Mouse (Mus musculus): Measurements from ENCODE around the gene Ctu2.

Gene Ctu2

DNA sequence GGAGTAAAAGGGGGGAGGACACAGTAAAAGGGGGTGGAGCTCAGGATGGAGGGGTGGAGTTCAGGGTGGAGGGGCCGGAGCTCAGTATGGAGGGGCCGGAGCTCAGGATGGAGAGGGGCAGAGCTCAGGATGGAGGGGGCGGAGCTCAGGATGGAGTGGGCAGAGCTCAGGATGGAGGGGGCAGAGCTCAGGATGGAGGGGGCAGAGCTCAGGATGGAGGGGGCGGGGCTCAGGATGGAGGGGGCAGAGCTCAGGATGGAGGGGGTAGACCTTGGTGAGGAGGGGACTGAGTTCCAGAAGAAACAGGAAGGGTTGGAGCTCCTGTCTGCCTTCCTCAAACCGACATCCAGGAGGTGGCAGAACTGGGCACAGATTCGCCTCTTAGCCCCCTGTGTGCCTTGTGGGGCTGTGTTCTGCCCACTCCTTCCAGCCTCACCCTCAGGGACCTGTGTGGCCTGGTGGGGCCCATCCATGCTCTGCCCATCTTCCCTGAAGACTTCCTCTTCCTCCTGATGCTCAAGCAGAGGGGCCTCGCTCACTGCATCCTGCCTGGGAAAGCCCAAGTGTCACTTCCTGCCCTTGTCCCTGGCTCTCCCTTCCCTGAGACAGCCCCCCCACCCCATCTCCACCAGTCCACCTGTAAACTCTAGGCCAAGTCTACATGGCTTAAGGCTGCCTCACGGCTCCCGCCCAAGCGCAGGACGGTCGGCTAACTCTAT lies 21.2 kb downstream of the Ctu2 start:
- DNase-seq: no peak

DNA sequence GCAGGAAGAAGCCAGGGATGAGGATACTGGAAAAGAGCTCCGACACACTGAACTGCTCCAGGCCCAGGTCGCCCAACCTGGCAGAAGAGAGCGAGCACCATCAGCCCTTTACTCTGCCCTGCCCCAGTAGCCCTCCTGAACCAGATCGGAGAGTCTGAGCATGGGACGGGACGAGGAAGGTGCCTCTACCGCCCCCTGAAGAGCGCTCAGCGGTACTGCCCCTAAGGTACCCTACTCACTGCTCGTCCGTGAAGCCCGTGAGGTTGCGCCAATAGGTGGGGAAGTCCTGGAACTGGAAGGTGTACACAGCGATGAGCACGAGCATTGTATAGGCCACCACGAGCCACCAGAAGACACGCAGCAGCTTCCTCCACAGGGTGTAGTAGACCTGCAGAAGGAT lies 22.0 kb downstream of the Ctu2 start:
- no peak for DNase-seq

DNA sequence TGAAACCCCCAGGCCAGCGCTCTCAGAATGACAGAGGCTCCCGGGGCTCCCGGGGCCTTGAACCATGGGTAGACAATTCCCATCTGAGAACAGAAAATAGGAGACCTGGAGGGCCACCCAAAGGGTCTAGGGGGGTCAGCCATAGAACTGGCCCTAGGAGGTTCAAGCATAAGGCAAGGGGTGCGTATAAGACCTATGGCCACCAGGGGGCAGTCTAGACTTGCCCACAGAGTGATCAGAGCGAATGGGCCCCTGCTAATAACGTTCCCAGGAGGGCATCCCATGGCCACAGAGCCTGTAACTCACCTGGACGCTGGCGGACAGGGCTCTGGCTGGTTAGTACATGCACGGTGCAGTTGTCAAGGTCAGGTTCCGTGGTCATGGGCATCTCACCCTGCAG lies 24.9 kb downstream of the Ctu2 start:
- peak; percentile 74 for DNase-seq

DNA sequence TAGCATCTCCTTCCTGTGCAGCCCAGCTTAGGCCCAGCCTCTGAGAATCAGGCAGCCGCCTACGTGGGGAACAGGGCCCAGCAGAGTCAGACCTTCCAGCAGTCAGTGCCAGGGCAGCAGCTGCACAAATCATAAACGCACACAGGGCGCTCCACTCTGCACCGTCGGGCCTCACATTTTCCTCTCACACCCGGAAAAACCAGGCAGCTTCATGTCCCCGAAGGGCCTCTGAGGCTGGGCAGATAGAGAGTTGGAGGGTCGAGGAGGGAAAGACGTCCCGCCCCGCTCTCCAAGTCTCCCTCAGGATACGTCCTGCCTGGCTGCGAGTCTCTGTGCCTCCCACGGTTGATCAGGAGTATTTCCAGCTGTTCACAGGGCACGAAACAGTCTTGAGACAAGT lies 35.6 kb downstream of the Ctu2 start:
- no peak for DNase-seq

DNA sequence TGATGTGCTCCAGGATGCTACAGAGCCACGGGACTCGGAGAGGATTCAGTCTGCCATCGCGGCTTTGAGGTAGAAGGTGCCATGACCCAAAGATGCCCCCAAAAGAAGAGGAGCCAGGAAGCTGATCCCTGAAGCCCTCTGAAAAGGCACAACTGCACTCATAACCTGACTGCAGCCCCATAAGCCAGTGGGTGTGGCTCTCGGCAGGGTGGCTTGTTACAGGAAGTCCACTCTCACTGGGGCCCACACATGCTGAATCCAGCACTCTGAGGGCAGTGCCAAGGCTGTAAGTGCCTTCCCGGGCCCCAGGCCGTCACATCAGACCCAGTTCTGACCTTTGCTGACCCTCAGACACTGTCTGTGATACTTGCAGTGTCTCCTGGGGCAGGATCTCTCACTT lies 36.4 kb downstream of the Ctu2 start:
- DNase-seq: no peak

DNA sequence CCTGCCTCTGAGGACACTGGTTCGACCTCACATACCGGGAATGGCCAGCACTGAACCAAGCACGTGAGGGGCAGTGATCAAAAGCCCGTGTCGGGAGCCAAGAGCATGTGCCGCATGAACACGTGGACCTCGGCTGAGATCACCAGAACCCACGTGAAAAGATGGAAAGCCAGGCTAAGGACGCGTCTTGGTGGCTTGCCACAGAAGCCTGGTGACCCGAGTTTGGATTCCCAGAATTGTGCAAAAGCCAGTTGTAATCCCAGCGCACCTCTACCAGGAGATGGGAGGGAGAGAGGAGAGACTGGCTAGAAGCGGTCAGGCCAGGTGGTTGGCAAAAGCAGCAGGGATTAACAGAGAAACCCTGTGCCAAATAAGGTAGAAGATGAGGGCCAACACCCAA lies 39.8 kb downstream of the Ctu2 start:
- DNase-seq: no peak

DNA sequence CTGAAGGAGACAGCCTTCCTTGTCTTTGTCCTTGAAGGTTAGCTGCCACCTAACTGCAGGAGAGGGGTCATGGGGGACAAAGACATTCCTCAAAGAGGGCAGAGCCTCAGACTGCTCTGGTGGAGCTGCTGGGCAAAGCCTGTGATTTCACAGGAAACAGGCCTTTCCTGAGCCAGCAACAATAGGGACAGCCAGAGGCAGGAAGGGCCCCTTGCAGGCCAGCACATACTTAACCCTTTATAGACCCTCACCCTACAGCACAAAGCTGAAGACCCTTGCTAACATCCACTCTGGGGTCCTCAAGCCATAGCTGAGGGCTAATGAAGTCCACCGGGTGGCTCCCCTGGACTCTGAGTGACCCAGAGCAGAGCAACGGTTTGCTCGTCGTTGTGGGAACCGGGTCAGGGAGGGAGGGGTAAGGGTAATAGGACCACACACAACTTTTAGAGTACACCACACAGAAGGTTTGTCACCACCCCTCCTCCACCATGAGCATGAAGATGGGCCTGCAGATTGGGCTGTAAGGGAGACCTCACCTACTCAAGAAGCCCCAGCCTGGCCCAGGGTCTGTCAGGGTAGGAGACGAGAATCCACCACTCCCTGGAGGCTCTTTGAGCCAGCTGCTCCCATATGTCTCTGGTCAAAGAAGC lies 41.7 kb downstream of the Ctu2 start:
- DNase-seq: no peak

DNA sequence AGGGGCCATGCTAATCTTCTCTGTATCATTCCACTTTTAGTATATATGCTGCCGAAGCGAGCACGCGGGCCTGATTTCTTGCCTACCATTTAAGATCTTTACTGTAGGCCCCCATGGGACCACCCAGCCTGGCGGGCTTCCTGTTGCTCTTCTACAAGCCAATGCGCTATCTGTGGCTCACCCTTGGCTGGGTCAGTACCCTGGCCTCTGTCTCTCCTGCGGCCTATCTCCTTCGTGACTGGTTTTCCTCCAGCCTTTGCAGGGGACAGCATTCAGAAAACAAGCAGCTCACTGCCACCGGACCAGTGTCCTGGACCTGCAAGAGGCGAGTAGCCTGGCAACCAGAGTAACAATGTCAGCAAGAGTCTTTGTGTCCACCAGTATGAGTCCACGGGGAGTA lies 44.7 kb downstream of the Ctu2 start:
- DNase-seq: no peak

DNA sequence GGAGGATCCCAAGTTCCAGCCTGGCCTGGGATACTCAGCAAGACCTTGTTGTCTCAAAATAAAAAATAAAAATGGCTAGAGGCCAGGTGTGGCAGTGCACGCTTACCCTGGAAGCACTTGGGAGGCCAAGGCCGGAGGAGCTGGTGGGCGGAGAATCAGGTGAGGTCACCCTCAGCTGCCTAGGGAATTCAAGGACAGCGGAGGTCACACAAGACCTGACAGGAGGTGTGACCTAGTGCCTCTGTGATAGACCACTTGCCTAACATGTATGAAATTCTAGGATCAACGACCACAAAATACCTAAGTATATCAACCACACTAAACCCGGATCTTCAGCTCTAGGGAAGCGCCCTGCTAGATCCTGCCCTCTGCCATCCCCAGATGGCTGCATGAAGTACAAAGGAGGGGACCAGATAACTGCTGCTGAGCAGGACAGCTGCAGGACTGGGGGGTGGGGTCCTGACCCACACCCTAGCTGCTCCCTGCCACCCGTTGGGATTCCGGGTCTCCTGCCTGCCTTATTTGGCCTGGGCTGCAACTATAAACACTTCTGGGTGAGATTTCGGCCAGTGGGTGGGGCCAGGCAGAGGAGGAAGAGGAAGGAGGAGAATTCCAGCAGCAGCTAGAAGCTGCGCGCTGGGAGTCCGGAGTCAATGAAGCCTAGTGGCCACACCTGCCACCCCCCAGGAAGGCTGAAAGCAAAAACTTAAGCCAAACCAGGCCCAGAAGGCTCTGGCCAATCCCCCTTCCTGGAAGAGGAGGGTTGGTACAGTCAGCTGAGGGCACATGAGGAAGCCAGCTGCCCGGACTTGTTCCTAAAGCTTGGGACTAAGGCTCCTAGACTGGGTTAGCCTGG lies 47.1 kb downstream of the Ctu2 start:
- DNase-seq: peak; percentile 24

DNA sequence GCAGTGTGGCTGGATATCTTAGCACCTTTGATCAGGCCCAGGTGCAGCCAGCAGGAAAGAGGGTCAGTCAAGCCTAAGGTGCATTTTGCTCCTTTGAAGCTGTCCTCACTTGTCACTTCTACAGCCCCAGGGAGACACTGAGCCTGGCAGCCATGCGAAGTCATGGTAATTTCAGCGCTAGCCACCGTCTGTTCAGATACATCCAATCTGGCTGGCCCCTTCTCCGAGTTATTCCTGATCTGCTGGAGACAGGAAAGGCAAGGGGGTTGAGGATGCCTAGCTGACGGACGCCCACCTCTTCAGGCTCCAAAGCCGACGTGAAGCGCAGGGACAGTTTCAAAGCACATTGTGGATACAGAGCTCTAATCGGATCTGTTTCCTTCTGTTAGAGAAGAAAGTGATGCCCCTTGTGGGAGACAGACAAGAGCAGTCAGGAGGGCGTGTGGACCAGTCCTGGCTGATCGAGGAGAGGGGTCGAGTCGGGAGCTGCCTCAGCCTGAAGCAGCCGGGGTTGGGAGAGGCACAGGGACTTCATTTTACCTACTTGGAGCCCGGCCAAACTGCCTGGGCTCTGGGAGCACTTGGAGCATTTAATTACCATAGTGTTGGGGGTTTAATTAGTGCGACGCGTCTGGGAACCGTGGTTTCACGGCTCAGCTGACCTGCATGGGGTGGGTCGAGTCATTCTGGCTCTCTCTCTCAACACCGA lies 47.9 kb downstream of the Ctu2 start:
- peak; percentile 17 for DNase-seq

DNA sequence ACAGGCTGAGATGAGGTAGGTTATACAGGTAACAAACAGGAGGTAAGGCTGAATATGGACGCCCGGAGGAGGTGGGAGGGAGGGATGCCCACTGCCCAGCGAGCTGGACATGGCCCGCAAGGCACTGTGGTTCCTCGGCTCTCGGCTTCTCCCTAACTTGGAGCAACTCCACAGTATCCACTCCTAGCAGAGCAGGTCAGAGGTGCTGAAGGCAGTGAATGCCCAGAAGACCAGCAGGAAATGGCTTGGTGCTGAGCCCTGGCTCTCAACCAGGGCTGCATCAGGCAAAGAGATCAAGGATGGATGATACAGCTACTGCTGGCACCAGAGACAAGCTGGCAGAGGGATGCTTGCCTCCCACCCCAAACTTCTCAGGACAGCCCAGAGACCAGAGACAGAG lies 48.6 kb downstream of the Ctu2 start:
- DNase-seq: no peak

DNA sequence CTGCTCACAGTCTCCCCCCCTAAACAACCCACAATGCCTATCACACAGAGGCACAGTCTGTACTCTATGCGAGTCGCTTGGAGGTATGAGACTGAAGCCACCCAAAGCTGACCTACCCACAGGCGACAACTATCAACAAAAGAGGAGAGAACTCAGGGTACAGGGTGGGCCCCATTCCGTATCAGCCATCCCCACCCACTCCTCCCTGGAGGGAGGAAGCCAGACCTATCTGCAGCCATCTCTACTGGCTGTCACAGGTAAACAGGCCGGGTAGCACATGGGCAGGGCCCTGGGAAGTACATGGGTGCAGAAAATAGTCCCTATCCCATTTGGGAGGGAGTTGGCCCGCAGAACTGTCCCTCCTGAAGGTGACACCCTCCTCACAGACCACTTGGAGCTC lies 49.1 kb downstream of the Ctu2 start:
- no peak for DNase-seq

DNA sequence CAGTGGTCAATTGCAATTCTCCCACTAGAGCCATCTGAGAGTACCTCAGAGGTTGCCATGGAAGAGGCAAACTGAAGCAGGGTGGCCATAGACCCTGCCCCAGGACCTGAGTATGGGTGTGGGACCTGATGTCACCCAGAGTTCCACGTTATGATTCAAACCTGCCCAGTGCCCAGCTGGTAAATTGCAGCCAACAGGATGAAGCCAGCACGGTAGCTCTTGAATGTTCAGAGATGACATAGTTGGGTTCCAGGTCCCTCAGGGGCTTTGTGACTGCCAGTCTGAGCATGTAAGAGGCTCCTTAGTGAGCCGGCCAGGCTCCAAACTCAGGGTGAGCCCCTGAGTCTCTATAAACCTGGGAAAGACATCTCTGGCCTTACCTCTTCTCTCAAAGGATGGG lies 50.1 kb downstream of the Ctu2 start:
- DNase-seq: no peak

DNA sequence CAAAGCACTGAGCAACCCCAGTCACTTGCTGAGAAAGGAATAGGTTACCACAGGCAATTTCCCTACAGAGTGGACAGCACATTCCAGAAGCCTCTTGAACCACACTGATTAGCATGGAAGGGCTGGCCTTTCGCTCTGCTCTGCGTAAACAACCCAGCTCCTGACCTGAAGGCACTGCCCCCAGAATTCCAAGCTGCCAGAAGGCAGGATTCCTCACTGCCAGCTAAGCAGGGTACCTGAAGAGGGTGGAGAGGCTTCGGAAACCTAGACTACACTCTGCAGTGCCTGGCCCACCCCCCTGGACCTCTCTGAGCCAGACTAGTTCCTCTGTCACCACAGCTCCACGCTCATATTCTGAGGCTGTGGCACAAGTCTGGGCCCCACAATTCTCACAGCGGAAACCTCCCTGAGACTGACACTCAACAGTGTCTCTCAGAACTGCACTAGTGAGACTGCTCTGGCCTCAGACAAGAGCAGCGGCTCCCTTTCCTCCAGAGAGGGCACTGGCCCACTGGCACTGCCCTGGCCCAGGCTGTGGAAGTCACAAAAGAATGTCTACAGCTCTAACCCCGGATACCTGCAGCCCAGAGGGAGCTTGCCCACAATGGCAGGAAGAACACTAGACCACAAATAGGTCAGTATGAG lies 50.7 kb downstream of the Ctu2 start:
- DNase-seq: no peak

DNA sequence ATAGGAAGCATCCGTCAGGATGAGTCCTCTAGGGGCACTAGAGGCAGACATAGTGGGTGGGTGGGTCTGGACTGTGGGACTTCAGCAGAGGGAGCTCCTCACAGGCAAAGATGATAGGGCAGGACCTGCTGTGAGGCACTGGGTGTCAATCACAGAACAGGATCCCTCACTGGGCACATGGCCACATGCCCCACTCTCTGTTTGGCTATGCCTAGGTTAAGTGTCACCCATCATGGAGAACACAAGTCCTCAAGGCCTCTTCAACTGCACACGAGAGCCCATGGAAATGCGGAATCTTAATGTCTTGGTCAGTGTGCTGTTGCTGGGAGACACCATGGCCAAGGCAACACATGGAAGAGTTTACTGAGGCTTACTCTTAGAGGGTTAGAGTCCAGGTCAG lies 52.0 kb downstream of the Ctu2 start:
- no peak for DNase-seq

DNA sequence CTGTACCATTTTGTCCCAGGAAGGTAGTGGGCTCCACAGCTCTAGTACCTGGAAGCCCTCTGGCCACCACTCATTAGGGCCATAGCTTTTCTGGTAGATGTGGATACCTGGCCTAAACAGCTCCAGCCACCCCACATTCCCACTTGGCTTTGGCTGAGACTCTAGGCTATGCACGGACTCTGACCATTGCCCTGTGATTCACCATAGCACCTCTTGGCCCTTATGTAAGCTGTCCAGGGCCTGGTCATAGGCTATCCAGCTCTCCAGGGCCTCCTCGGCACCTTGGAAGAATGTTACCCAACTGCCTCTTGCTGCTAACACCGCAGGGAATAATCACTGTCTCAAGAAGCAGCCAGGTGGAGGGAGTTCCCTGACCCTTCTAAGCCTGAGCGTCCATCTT lies 53.2 kb downstream of the Ctu2 start:
- DNase-seq: no peak

DNA sequence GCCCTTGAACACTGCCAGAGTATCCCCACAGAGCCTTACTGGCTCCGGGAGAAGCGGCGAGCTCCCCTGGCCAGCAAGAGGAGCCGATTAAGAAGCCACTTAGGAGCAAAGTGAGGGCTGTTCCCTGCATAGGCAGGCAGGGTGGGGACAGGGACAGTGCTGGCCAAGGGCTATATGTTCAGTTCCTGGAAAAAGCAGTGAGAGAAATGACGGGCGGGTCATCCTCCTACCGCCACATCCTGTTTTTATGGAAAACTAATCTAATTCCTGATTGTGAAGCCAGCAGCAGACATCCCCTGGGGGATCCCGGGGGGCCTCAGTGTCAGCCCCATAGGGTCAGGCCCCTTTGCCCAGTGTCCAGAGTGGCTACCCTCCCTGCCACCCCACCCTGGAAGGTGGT lies 55.4 kb downstream of the Ctu2 start:
- DNase-seq: no peak

All from cerebellum, adult 9-11 months (tissue).